Mouse (Mus musculus) bone marrow, adult 2 months (tissue): ENCODE data around the gene Thra. TPM values are rescaled to one million over a fixed set of nuclear protein-coding genes. Genes with fewer than 3 reads are reported as not detected.

Source experiments
- H3K27ac ChIP-seq: fragments of 200-500 bp; 2 replicates; pipeline ENCODE4 v1.5.1; 2012; ENCODE audit warnings: low read depth, mild to moderate bottlenecking, control low read depth, inconsistent platforms, low read length; ENCODE audit not compliant: control insufficient read depth, poor library complexity, insufficient read depth
- H3K4me1 ChIP-seq: fragments of 200-500 bp; 2 replicates; pipeline ENCODE4 v1.6.1; 2011; ENCODE audit warnings: low read length; ENCODE audit not compliant: control insufficient read depth, insufficient read depth
- H3K4me3 ChIP-seq: fragments of 200-500 bp; replicated peaks from 2 replicates; pipeline ENCODE3; 2011; ENCODE audit warnings: mild to moderate bottlenecking, low read depth, low read length, control low read depth; ENCODE audit not compliant: control insufficient read depth
- CTCF ChIP-seq: fragments of 200-500 bp; IDR thresholded peaks from 2 replicates; pipeline ENCODE4 v1.5.1; 2011; ENCODE audit warnings: low read length, control low read depth; ENCODE audit not compliant: control insufficient read depth, insufficient read depth
- POLR2A ChIP-seq: fragments of 200-500 bp; IDR thresholded peaks from 2 replicates; pipeline ENCODE4 v1.6.1; 2011; ENCODE audit warnings: low read depth, mild to moderate bottlenecking, control low read depth, low read length, borderline replicate concordance; ENCODE audit not compliant: control insufficient read depth
- WGBS: fragments of 180-500 bp; shearing (Covaris S2); methylation state at CpG from one replicate; pipeline ENCODE4 v1.1.7; 2018; 5-methylcytosine and 5-hydroxymethylcytosine counted together
- polyA plus RNA-seq: library from polyadenylated mRNA; stranded (reverse); fragments of >200 nt; gene quantifications from 2 replicates; pipeline ENCODE4 v1.2.4, GENCODE M21; 2011; ENCODE audit warnings: low replicate concordance; ENCODE audit not compliant: missing spikeins, insufficient read depth, insufficient read length

Thra gene
- polyA plus RNA-seq, 1 experiment: 35.4 TPM

- Histone ChIP-seq H3K27ac (no peak within 1 kb of the TSS), H3K4me1 (no peaks in the 10 kb centered on the region), H3K4me3 (no peak within 1 kb of the TSS)
- TF ChIP-seq CTCF: no peak
- no peak for TF ChIP-seq POLR2A
- 78% methylated on average over 10 of the region's 10 CpGs for whole genome bisulfite sequencing
These were observed 39.2 kb upstream of the Thra start, which contains the start of gene Csf3 for GRCm38 (mm10) chr11:98701213-98701670. Csf3 (plus strand) TSS chr11:98701263.

GRCm38 (mm10) chr11:98702323-98702722 is 38.1 kb upstream of the Thra start:
- no peaks in the 10 kb centered on the region for H3K4me1 ChIP-seq
- TF ChIP-seq CTCF: no peak
- TF ChIP-seq POLR2A: no peak
- H3K27ac ChIP-seq: no peak overlapping the region
- H3K4me3 ChIP-seq: no peak overlapping the region
- WGBS: 65% methylated on average over 5 of the region's 5 CpGs

GRCm38 (mm10) chr11:98705021-98705420 is 35.4 kb upstream of the Thra start:
- Histone ChIP-seq H3K4me3 (no peak overlapping the region), H3K27ac (no peak overlapping the region), H3K4me1 (peaks cover 2% of the 10 kb centered on the region; the same call in 1 of the 2 replicates)
- WGBS: 86% methylated on average over 10 of the region's 10 CpGs
- TF ChIP-seq CTCF (no peak), POLR2A (no peak)

GRCm38 (mm10) chr11:98707401-98708281 is 32.8 kb upstream of the Thra start:
- TF ChIP-seq POLR2A (no peak), CTCF (no peak)
- H3K27ac ChIP-seq: no peak overlapping the region
- WGBS: 90% methylated on average over 22 of the region's 22 CpGs
- no peak overlapping the region for H3K4me3 ChIP-seq
- peaks cover 4% of the 10 kb centered on the region; the same call in 1 of the 2 replicates for H3K4me1 ChIP-seq

- no peak overlapping the region for H3K4me3 ChIP-seq
- TF ChIP-seq CTCF (no peak), POLR2A (no peak)
- WGBS: 46% methylated on average over 19 of the region's 19 CpGs
- peaks cover 4% of the 10 kb centered on the region; the same call in 1 of the 2 replicates for H3K4me1 ChIP-seq
- H3K27ac ChIP-seq: no peak overlapping the region; the same call in 1 of the 2 replicates
These were observed 32.0 kb upstream of the Thra start for GRCm38 (mm10) chr11:98708282-98708956.

GRCm38 (mm10) chr11:98709001-98709741 is 31.3 kb upstream of the Thra start:
- TF ChIP-seq CTCF (no peak), POLR2A (no peak)
- WGBS: 16% methylated on average over 26 of the region's 26 CpGs

GRCm38 (mm10) chr11:98710416-98711045 is 29.9 kb upstream of the Thra start:
- TF ChIP-seq POLR2A: no peak
- peak; percentile 97 for TF ChIP-seq CTCF
- 12% methylated on average over 12 of the region's 12 CpGs for WGBS
- no peak overlapping the region for H3K4me3 ChIP-seq
- H3K27ac ChIP-seq: peak overlapping the region; percentile 57
- H3K4me1 ChIP-seq: peaks cover 4% of the 10 kb centered on the region; the same call in 1 of the 2 replicates

More at GRCm38 (mm10) chr11:98709001-98709741, 31.3 kb upstream of the Thra start:
- Histone ChIP-seq H3K4me1 (peaks cover 4% of the 10 kb centered on the region; the same call in 1 of the 2 replicates), H3K4me3 (no peak overlapping the region), H3K27ac (no peak overlapping the region)

- H3K4me3 ChIP-seq: no peak overlapping the region
- peaks cover 4% of the 10 kb centered on the region; the same call in 1 of the 2 replicates for H3K4me1 ChIP-seq
- H3K27ac ChIP-seq: peak overlapping the region; percentile 57
- no peak for TF ChIP-seq CTCF
- no peak for TF ChIP-seq POLR2A
- WGBS: 33% methylated on average over 4 of the region's 4 CpGs
These were observed 29.4 kb upstream of the Thra start for GRCm38 (mm10) chr11:98711046-98711434.
